Mouse (Mus musculus) testis, adult 2 months (tissue): ENCODE measurements around the gene Mgat5. TPM values are rescaled to one million over a fixed set of nuclear protein-coding genes. Genes with fewer than 3 reads are reported as not detected.

Source experiments
- H3K27ac ChIP-seq: fragments of 200-500 bp; 2 replicates; pipeline ENCODE4 v1.5.1; 2012; ENCODE audit warnings: low read depth, low read length; ENCODE audit not compliant: control insufficient read depth, insufficient read depth
- H3K27me3 ChIP-seq: fragments of 200-500 bp; 2 replicates; pipeline ENCODE4 v1.6.1; 2012; ENCODE audit warnings: mild to moderate bottlenecking, low read length, moderate library complexity; ENCODE audit not compliant: control insufficient read depth, insufficient read depth
- H3K36me3 ChIP-seq: fragments of 200-500 bp; 2 replicates; pipeline ENCODE4 v1.6.1; 2012; ENCODE audit warnings: mild to moderate bottlenecking, low read length; ENCODE audit not compliant: control insufficient read depth, insufficient read depth
- H3K4me1 ChIP-seq: fragments of 200-500 bp; 2 replicates; pipeline ENCODE4 v1.6.1; 2012; ENCODE audit warnings: low read length; ENCODE audit not compliant: control insufficient read depth, insufficient read depth
- H3K4me3 ChIP-seq: fragments of 200-500 bp; 2 replicates; pipeline ENCODE4 v1.5.1; 2012; ENCODE audit warnings: low read depth, mild to moderate bottlenecking, low read length, moderate library complexity, mixed read lengths; ENCODE audit not compliant: control insufficient read depth
- CTCF ChIP-seq: fragments of 200-500 bp; IDR thresholded peaks from 2 replicates; pipeline ENCODE4 v1.5.1; 2012; ENCODE audit warnings: low read depth, mild to moderate bottlenecking, inconsistent platforms, low read length, moderate library complexity; ENCODE audit not compliant: control insufficient read depth, insufficient read depth, insufficient replicate concordance
- POLR2A ChIP-seq: fragments of 200-500 bp; IDR thresholded peaks from 2 replicates; pipeline ENCODE4 v1.6.1; 2012; ENCODE audit warnings: low read depth, mild to moderate bottlenecking, inconsistent platforms, low read length, moderate library complexity; ENCODE audit not compliant: control insufficient read depth
- polyA plus RNA-seq: library from polyadenylated mRNA; depleted of rRNA; stranded (reverse); fragments of >200 nt; gene quantifications from 2 replicates; pipeline ENCODE4 v1.2.3, GENCODE M21; 2012

The Mgat5 gene
- polyA plus RNA-seq, 1 experiment: 16.2 TPM

GRCm38 (mm10) chr1:127437091-127437490 lies 232.3 kb downstream of the Mgat5 start:
- no peak for TF ChIP-seq POLR2A
- no peak for TF ChIP-seq CTCF
- no peaks in the 10 kb centered on the region for H3K36me3 ChIP-seq
- H3K27me3 ChIP-seq: no peaks in the 10 kb centered on the region
- H3K27ac ChIP-seq: no peak overlapping the region
- no peak overlapping the region for H3K4me3 ChIP-seq
- no peaks in the 10 kb centered on the region for H3K4me1 ChIP-seq

GRCm38 (mm10) chr1:127439452-127439891 lies 234.7 kb downstream of the Mgat5 start:
- H3K27ac ChIP-seq: no peak overlapping the region
- no peaks in the 10 kb centered on the region for H3K36me3 ChIP-seq
- H3K27me3 ChIP-seq: no peaks in the 10 kb centered on the region
- H3K4me1 ChIP-seq: no peaks in the 10 kb centered on the region
- TF ChIP-seq CTCF (no peak), POLR2A (no peak)
- H3K4me3 ChIP-seq: no peak overlapping the region

- no peaks in the 10 kb centered on the region; the same call in 1 of the 2 replicates for H3K36me3 ChIP-seq
- H3K4me3 ChIP-seq: no peak overlapping the region
- H3K27me3 ChIP-seq: no peaks in the 10 kb centered on the region
- H3K4me1 ChIP-seq: no peaks in the 10 kb centered on the region
- no peak overlapping the region for H3K27ac ChIP-seq
- TF ChIP-seq POLR2A (no peak), CTCF (no peak)
Measured at GRCm38 (mm10) chr1:127441007-127441406, 236.2 kb downstream of the Mgat5 start.

- TF ChIP-seq CTCF: no peak
- no peak for TF ChIP-seq POLR2A
- Histone ChIP-seq H3K27ac (no peak overlapping the region), H3K4me1 (no peaks in the 10 kb centered on the region), H3K4me3 (no peak overlapping the region), H3K36me3 (no peaks in the 10 kb centered on the region; the same call in 1 of the 2 replicates), H3K27me3 (no peaks in the 10 kb centered on the region)
Measured at GRCm38 (mm10) chr1:127441736-127442135, 236.9 kb downstream of the Mgat5 start.

GRCm38 (mm10) chr1:127442880-127443877 lies 238.4 kb downstream of the Mgat5 start:
- Histone ChIP-seq H3K36me3 (no peaks in the 10 kb centered on the region; the same call in 1 of the 2 replicates), H3K4me1 (no peaks in the 10 kb centered on the region), H3K27me3 (no peaks in the 10 kb centered on the region), H3K4me3 (no peak overlapping the region), H3K27ac (no peak overlapping the region)
- TF ChIP-seq POLR2A (no peak), CTCF (no peak)

GRCm38 (mm10) chr1:127444836-127445485 lies 240.1 kb downstream of the Mgat5 start:
- Histone ChIP-seq H3K27me3 (no peaks in the 10 kb centered on the region), H3K4me3 (no peak overlapping the region), H3K4me1 (no peaks in the 10 kb centered on the region), H3K27ac (no peak overlapping the region), H3K36me3 (no peaks in the 10 kb centered on the region; the same call in 1 of the 2 replicates)
- TF ChIP-seq POLR2A (no peak), CTCF (no peak)

- TF ChIP-seq CTCF: no peak
- no peak for TF ChIP-seq POLR2A
- no peak overlapping the region for H3K27ac ChIP-seq
Measured at GRCm38 (mm10) chr1:127453397-127453796, 248.6 kb downstream of the Mgat5 start.

More at GRCm38 (mm10) chr1:127453397-127453796, 248.6 kb downstream of the Mgat5 start:
- H3K36me3 ChIP-seq: no peaks in the 10 kb centered on the region; the same call in 1 of the 2 replicates
- no peaks in the 10 kb centered on the region for H3K27me3 ChIP-seq
- no peaks in the 10 kb centered on the region for H3K4me1 ChIP-seq
- H3K4me3 ChIP-seq: no peak overlapping the region
